Mouse (Mus musculus): ENCODE results near the gene Ubald1.

GRCm38 (mm10) chr16:4871926-4872325 lies 8.2 kb downstream of the Ubald1 start:
- TF ChIP-seq CTCF (IDR thresholded peaks at IDR 0.05; ENCODE audit: insufficient read depth, low read depth, low read length), result no peak
- TF ChIP-seq POLR2A (IDR thresholded peaks at IDR 0.05; ENCODE audit: insufficient read depth, low read depth, low read length), result no peak
